In the genomic region with DNA sequence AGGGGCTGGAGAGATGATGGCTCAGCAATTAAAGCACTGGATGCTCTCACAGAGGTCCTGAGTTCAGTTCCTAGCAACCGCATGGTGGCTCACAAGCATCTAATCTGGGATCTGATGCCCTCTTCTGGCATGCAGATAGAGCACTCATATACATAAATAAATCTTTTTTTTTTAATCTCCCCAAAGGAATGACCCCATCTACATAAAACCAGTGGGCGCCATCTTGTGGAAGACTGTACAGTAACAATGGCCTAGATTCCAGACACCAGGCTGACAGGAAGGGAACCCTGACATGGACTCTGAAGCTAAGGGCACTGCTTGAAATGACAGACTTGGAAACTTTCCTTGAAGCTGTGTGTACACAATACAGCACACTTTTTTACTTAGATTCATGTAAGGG, we compare ENCODE assay signal across 11 mouse cellular contexts. TPM values are rescaled to one million over a fixed set of nuclear protein-coding genes. Genes with fewer than 3 reads are reported as not detected.
DNase-seq lines count a peak whose midpoint lies in the region; ATAC-seq and TF ChIP-seq lines count a peak whose summit lies in the region.
"Had no signal": no experiment of that assay in that cellular context is flagged by ENCODE, and none has a peak within 500 bp of the region (broad histone marks: within the 10 kb centered on the region; RNA-seq: fewer than 3 reads in every experiment).

No protein-coding gene starts in this region.

- H3K27me3 ChIP-seq in heart, embryonic 11.5 days (ENCODE audit: control insufficient read depth, insufficient read depth, low read length): no peaks in the 10 kb centered on the region
- H3K27me3 ChIP-seq in testis, adult 2 months (ENCODE audit: control insufficient read depth, insufficient read depth, low read length): no peaks in the 10 kb centered on the region
- H3K27me3 ChIP-seq in forebrain, embryonic 15.5 days: no peaks in the 10 kb centered on the region
- H3K27me3 ChIP-seq: limb, embryonic 12.5 days had no signal

- no peaks in the 10 kb centered on the region for H3K4me1 ChIP-seq in heart, embryonic 11.5 days (ENCODE audit: control insufficient read depth, insufficient read depth, low read length)
- peaks cover 7% of the 10 kb centered on the region for H3K4me1 ChIP-seq in testis, adult 2 months (ENCODE audit: control insufficient read depth, insufficient read depth, low read length)
- H3K4me1 ChIP-seq in forebrain, embryonic 15.5 days: peaks cover 8% of the 10 kb centered on the region

- H3K4me3 ChIP-seq in heart, embryonic 11.5 days (ENCODE audit: low read depth, low read length): no peak overlapping the region
- H3K4me3 ChIP-seq in testis, adult 2 months (ENCODE audit: control insufficient read depth, low read depth, low read length): peak overlapping the region; percentile 36
- no peak overlapping the region for H3K4me3 ChIP-seq in forebrain, embryonic 15.5 days
- H3K4me3 ChIP-seq: limb, embryonic 12.5 days had no signal

- H3K27ac ChIP-seq in heart, embryonic 11.5 days (ENCODE audit: low read depth, low read length): no peak overlapping the region
- H3K27ac ChIP-seq in testis, adult 2 months (ENCODE audit: control insufficient read depth, insufficient read depth, low read depth, low read length): no peak overlapping the region
- H3K27ac ChIP-seq in forebrain, embryonic 15.5 days (replicated peaks): no peak overlapping the region
- H3K27ac ChIP-seq: limb, embryonic 12.5 days had no signal

- no peak for TF ChIP-seq CTCF in testis, adult 2 months (IDR thresholded peaks at IDR 0.05; ENCODE audit: control insufficient read depth, insufficient read depth, insufficient replicate concordance, low read depth, low read length)

- H3K4me2 ChIP-seq in heart, embryonic 11.5 days: no peak overlapping the region
- no peak overlapping the region for H3K4me2 ChIP-seq in forebrain, embryonic 15.5 days (replicated peaks)
- H3K4me2 ChIP-seq: limb, embryonic 12.5 days had no signal

- H3K36me3 ChIP-seq in heart, embryonic 11.5 days (ENCODE audit: control insufficient read depth, insufficient read depth, low read length): no peaks in the 10 kb centered on the region
- no peaks in the 10 kb centered on the region for H3K36me3 ChIP-seq in testis, adult 2 months (ENCODE audit: control insufficient read depth, insufficient read depth, low read length)
- no peaks in the 10 kb centered on the region for H3K36me3 ChIP-seq in forebrain, embryonic 15.5 days
- H3K36me3 ChIP-seq: limb, embryonic 12.5 days had no signal

- intact Hi-C loops in heart, postnatal 10 days (cut with DNase I): loop anchor here (1.0 kb wide), 1 partner anchor 444 kb away; no protein-coding TSS in a partner anchor

- TF ChIP-seq POLR2A in testis, adult 2 months (IDR thresholded peaks at IDR 0.05; ENCODE audit: control insufficient read depth, low read depth, low read length): no peak

- WGBS in heart, embryonic 11.5 days (ENCODE audit: insufficient replicate concordance): 63% methylated on average over 2 of the region's 2 CpGs
- WGBS in forebrain, embryonic 15.5 days: 93% methylated on average over 2 of the region's 2 CpGs

- no peak overlapping the region for H3K9ac ChIP-seq in heart, embryonic 11.5 days (ENCODE audit: low read depth, low read length)
- no peak overlapping the region for H3K9ac ChIP-seq in forebrain, embryonic 15.5 days (replicated peaks)
- H3K9ac ChIP-seq: limb, embryonic 12.5 days had no signal

- ATAC-seq in heart, embryonic 11.5 days (replicated peaks; ENCODE audit: insufficient number of reproducible peaks, low FRiP score, low TSS enrichment): no peak
- no peak for ATAC-seq in forebrain, embryonic 15.5 days (replicated peaks)

- H3K9me3 ChIP-seq in heart, embryonic 11.5 days (replicated peaks; ENCODE audit: control insufficient read depth, low read length): no peaks in the 10 kb centered on the region
- no peaks in the 10 kb centered on the region for H3K9me3 ChIP-seq in forebrain, embryonic 15.5 days
- H3K9me3 ChIP-seq: limb, embryonic 12.5 days had no signal

- DNase-seq in heart, postnatal 10 days: peak; percentile 10 to 23
- DNase-seq in testis, postnatal 10 days (ENCODE audit: low spot score): no peak
- DNase-seq in embryo, embryonic 9.5 days (ENCODE audit: extremely low spot score): peak; percentile 13
- peak; percentile 4 for DNase-seq in thymus, postnatal 25 days
- DNase-seq in testis, postnatal 14 days (ENCODE audit: low spot score): no peak
- DNase-seq: adrenal gland, adult 2 months had no signal

RNA-seq across cellular contexts. Expression of a gene that starts 1.2 kb away (rescaled TPM):
- total RNA-seq in heart, postnatal 10 days (2021): not detected
- not detected in 2 replicates for polyA plus RNA-seq in heart, embryonic 11.5 days (2014; fragmentation: Nextera tagmentation; extraction: Ambion mirVana)
- polyA plus RNA-seq in testis, adult 2 months (2012; rRNA removed): 2.7 and 2.9 TPM in 2 replicates
- polyA plus RNA-seq in forebrain, embryonic 15.5 days (2015; fragmentation: Nextera tagmentation; extraction: Ambion mirVana): not detected in 2 replicates
- total RNA-seq: adrenal gland, adult 2 months; heart, postnatal 14 days had no signal
- polyA plus RNA-seq: adrenal gland, adult 2 months; limb, embryonic 12.5 days had no signal

RNA-seq across cellular contexts. Expression of a gene that starts 47.9 kb away (rescaled TPM):
- total RNA-seq in heart, postnatal 10 days (2021): not detected
- not detected in 2 replicates for polyA plus RNA-seq in heart, embryonic 11.5 days (2014; fragmentation: Nextera tagmentation; extraction: Ambion mirVana)
- polyA plus RNA-seq in testis, adult 2 months (2012; rRNA removed): 1,054 and 1,154 TPM in 2 replicates
- polyA plus RNA-seq in forebrain, embryonic 15.5 days (2015; fragmentation: Nextera tagmentation; extraction: Ambion mirVana): not detected in 2 replicates
- total RNA-seq: adrenal gland, adult 2 months; heart, postnatal 14 days had no signal
- polyA plus RNA-seq: adrenal gland, adult 2 months; limb, embryonic 12.5 days had no signal

Comparison
In these comparisons a context has a peak if more than half of its experiments do, and no peak if none do; other contexts are left out.
1. DNase-seq: peak in heart, postnatal 10 days (2 of 2), embryo, embryonic 9.5 days (single experiment) and thymus, postnatal 25 days (single experiment); none in testis, postnatal 10 days (single experiment) and testis, postnatal 14 days (single experiment).
2. RNA of a gene that starts 47.9 kb away (polyA plus RNA-seq): 1,054 to 1,154 TPM in testis, adult 2 months; not detected in forebrain, embryonic 15.5 days and not detected in heart, embryonic 11.5 days; every median in the first group is over 1,000 times any median in the second.